Mouse (Mus musculus): ENCODE data around the gene Ubxn2a.
"Not testable (repeated sequence)": the region's sequence is repeated elsewhere in the genome, so short reads cannot be mapped to it uniquely, and the experiment has no call there.

The Ubxn2a gene

GRCm38 (mm10) chr12:4906951-4907906 lies at the start of gene Ubxn2a:
TSS of gene Ubxn2a (minus strand) at chr12:4907705.
- DNase-seq (ENCODE audit: low spot score in 2 of 2) = peak; percentile 88 to 92

DNA sequence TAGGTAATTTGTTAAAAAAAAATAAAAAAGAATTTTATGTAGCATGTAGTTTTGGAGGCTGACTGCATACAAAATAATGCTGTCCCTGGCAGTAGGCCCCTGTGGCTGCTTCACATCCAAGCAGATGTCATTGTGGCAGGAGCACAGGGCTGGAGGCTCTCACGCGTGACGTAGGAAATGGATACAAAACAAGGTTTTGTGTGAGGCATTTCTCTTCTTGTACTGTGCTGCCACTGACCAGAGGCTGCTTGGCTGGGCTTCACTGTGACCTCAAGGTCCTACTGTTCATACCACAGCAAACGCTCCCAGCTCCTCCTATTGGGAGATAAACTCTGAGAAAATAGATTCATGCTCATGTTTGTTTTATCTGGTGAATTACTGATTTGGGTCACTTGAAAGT lies 45.7 kb upstream of the Ubxn2a start:
- no peak for DNase-seq (ENCODE audit: low spot score in 2 of 2)

DNA sequence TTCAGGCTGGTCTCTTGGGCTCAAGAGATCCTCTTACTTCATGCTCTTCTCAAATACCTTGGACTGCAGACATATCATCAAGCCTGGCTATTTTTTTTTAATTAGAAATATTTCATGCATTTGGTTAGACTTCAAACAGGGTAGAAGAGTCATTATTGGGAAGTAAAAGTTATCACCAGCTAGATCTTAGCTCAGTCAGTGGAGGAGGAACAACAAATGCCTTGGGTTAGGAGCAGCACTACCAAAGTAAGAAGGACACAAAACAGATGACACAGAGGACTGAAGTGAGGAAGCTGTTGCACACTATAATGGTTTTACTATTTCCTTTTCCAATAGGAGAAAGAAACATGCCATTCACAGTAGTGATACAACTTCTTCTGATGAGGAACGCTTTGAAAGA lies 44.8 kb upstream of the Ubxn2a start:
- no peak for DNase-seq (ENCODE audit: low spot score in 2 of 2)

DNA sequence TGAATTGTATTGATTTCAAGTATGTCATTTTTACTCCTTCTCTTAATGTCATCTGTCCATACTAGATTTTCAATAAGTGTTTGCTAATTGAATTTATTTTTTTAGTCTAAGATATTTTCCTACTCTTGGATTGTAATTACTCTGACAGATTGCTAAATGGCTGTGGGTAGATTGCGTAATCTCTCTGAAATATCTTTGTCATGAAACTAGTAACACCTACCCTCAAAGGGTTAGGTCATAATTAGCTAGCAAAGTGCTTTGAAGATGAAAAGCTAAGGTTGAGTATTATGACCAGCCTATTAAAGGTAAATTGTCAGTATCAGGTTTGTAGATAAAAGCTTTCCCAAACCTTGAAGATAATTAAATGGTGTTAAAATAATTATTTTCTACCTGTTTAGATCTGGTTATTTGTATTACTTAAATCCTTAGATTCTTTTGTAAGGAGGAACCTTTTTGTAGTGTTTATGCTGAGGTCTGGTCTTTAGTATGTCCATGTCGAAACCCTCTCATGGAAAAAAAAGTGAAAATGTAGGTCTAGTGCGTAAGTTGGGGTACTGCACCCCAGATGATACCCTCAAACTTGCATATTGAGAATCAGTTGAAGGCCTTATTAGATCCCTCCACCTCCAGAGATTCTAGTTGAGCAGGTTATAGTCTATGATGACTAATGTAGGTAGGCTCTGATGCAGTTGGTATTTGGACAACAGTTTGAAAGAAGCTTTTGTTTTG lies 23.5 kb upstream of the Ubxn2a start:
- no peak for DNase-seq (ENCODE audit: low spot score in 2 of 2)

GRCm38 (mm10) chr12:4928197-4928596 lies 20.7 kb upstream of the Ubxn2a start:
- no peak for DNase-seq (ENCODE audit: low spot score in 2 of 2)

DNA sequence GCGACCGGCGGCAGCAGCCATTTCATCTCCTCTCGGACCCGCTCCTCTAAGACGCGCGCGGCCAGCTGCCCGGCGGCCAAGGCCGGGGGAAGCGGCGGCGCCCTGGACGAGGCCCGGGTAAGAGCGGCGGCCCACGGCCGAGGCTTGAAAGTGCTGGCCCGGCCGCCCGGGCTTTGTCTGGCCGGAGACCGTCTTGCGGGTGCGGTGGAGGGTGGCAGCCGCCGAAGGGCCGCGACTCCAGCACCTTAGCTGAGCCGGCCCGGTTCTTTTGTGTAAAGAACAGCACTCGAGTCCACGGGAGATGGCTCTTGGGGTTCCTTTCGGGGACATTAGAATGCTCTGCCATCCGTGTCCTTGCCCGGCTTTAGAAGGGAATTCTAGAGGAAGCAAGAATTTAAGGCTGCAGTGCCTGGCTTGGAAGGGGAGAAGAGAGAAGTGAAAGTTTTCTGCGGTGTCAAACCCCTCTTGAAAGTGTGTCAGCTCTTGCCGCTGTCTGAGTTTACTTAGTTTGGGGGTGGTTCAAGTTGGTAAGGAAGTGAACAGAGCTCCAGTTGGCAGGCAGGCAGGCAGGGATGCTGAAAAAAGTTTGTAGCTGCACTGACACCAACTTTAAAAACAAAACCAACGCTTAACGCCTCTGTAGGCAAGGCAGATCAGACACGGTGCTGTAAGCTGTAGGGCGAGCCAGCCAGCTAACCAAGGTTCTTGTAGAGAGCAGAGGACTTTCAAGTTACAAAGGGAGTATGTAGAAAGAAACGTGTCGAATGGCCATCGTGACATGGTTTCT lies 10.5 kb upstream of the Ubxn2a start:
- DNase-seq (ENCODE audit: low spot score in 2 of 2) = peak; percentile 54 to 72

- peak; percentile 95 to 97 for DNase-seq (ENCODE audit: low spot score in 2 of 2)
These were observed 9.7 kb upstream of the Ubxn2a start, which contains the start of gene Atad2b for GRCm38 (mm10) chr12:4916994-4917804. TSS of gene Atad2b (plus strand) at chr12:4917353.

DNA sequence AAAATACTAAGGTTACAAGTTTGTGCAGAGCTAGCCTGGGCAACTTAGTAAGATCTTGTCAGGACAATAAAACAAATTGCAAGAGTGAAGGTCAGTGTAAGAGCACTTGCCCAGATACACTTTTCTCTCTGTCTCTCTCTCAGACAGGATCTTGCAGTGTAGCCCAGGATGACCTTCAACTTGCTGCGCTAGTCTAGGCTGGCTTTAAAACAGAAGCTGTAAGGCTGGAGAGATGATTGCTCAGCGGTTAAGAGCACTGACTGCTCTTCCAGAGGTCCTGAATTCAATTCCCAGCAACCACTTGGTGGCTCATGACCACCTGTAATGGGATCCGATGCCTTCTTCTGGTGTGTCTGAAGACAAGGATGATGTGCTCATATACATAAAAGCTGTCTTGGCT lies 7.4 kb upstream of the Ubxn2a start:
- no peak for DNase-seq (ENCODE audit: low spot score in 2 of 2)

DNA sequence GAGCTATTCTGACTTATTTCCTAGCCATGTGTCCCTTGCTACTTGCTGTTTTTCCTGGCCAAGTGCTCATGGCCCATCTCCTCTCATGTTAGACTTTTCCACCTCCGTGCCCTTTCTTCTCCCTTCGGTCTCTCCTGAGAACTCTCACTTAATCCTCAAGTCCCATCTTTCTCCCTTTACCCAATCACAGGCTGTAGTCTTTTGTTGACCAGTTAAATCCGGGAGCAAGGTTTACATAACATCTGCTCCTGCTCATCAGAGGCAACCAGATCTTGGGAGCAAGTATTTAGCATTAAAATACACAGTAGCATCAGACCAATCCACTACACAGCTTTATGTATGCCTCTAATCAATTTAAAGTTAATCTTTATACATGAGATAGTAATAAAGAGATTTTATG lies 6.9 kb upstream of the Ubxn2a start:
- DNase-seq (ENCODE audit: low spot score in 2 of 2) = no peak

DNA sequence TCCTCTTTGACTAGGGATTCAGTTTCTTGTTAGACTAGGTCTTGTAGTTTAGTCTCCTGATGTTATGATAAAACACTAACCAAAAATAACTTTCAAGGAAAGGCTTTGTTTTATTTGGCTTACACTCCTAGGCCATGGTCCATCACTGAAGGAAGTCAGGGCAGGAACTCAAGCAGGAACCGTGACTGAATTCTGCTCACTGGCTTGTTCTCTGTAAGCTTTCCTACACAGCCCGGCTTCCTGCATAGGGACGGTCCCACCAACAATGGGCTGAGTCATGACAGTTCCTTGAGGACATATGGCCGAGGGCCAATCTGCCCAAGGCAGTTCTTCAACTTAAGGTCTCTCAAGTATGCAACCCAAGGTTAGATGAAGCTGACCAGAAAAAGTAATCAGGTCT lies 4.2 kb upstream of the Ubxn2a start:
- DNase-seq (ENCODE audit: low spot score in 2 of 2) = no peak

DNA sequence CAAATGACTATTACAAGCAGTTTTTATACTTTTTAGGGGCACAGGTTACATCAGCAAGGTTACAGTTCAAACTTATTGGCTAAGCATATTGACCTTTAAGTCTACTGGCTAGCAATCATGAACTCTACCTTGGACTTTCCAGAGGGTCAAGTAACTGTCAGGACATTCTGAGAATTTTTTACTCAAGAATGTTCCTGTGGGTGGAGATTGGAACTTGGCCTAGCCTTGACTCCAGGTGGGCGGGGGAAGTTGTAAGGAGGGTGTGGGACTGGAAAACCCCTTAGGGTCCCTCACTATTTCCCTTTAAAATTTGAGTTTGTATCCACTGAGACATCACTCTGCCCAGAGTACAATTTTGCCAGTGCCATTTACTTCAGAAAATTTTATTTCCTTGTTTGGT lies 3.0 kb upstream of the Ubxn2a start:
- not testable (repeated sequence) for DNase-seq (ENCODE audit: low spot score in 2 of 2)

DNA sequence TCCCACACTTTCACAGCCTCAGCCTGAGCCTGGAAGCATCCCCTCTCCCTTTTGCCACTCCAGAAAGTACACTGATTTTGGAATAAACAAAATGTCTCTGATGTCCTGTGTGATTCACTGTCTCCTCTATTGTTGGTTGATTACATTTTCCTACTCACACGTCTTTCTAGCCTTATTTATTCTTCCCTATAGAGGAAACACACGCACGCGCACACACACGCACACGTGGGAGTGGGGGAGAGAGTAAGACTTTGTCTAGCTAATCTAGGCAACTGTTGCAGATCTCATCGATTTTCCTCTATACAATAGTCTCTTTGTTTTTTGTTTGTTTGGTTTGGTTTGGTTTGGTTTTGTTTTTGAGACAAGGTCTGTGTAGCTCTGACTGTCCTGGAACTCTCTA lies 886 bp upstream of the Ubxn2a start:
- no peak for DNase-seq (ENCODE audit: low spot score in 2 of 2)

DNA sequence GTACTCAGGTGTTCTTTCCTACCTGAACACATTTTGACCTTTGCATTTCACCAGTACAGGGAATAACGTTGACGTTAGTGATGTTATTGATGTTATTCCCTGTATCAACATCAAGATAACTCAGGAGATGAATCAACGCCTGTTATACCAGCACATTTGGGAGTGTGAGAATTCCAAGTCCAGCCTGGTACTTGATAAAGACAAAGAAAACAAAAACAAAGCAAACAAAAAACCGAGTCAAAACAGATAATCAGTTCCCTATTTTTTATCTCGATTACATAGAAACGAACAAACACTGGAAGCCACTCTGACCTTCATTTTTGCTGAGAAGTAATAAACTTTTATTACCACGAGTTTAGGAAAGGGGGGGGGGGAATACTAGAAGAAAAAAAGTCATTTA lies 1.0 kb downstream of the Ubxn2a start:
- no peak for DNase-seq (ENCODE audit: low spot score in 2 of 2)

DNA sequence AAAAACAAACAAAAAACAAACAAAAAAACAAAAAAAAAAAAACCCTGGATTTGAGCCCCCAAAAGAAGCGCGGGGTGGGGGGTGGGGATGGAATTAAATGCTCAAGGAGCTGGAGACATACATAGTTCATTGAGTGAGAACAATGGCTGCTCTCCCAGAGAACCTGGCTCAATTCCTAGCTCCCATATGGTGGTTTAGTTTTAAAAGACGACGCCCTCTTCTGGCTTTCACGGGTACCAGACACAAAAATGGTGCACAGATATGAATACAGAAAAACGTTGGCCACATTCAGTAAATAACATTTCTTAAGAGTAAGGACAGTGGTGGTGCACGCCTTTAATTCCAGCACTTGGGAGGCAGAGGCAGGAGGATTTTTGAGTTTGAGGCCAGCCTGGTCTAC lies 1.6 kb downstream of the Ubxn2a start:
- DNase-seq (ENCODE audit: low spot score in 2 of 2) = no peak

- DNase-seq (ENCODE audit: low spot score in 2 of 2) = no peak
These were observed 9.5 kb downstream of the Ubxn2a start for GRCm38 (mm10) chr12:4898024-4898423.

- DNase-seq (ENCODE audit: low spot score in 2 of 2) = no peak
These were observed 17.6 kb downstream of the Ubxn2a start for GRCm38 (mm10) chr12:4889891-4890290.

DNA sequence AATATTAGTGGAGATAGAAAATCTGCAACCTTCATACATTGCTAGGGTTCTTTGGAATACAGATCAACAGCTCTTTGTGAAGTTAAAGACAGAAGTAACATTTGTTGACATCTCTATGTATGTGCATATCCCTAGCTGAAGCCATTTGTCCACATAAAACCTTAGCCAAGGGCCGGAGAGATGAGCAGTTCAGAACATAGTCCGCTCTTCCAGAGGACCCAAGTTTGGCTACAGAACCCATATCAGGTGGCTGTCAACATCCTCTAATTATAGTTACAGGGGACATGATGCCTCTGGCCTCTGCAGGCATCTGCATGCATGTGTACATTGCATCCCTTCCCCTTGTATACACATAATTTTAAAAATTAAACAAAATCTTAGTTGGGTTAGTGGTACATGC lies 18.3 kb downstream of the Ubxn2a start:
- DNase-seq (ENCODE audit: low spot score in 2 of 2) = no peak

GRCm38 (mm10) chr12:4888739-4889138 lies 18.8 kb downstream of the Ubxn2a start:
- no peak for DNase-seq (ENCODE audit: low spot score in 2 of 2)

GRCm38 (mm10) chr12:4886581-4886980 lies 20.9 kb downstream of the Ubxn2a start:
- DNase-seq (ENCODE audit: low spot score in 2 of 2) = not testable (repeated sequence)

DNA sequence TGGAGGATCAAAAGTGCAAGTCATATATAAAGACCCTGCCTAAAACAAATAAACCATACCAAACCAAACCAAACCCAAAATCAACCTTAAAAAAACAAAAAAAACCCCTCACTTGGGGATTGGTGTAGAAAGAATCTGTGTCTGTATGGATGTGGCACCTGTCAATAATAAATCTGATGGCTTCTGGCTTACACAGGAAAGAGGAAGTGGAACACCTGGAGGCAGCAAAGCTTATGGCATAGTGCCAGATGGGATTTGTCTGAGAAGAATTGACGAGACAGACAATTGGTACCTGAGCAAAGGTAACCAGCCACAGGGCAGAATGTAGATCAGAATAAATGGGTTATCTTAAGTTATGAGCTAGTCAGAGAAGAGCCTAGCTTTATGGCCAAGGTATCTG lies 22.4 kb downstream of the Ubxn2a start:
- DNase-seq (ENCODE audit: low spot score in 2 of 2) = no peak

DNA sequence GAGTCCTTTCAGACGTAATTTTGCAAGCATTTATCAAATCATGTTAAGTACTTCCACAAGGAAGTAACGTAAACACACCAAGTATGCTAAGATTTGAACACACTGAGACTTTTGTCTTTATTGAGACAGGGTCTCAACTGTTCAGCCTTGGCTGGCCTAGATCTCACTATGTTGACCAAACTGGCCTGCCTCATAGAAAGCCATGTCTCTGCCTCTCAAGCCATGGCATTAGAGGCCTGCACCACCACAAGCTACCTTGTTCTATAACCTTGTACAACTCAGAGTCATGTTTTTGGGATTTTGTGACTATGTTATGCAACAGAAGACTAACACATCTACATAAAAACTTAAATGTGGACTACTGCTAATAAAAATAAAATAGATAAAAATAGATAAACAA lies 25.4 kb downstream of the Ubxn2a start:
- no peak for DNase-seq (ENCODE audit: low spot score in 2 of 2)

Measured in natural killer cell, adult 2 months (primary cell).